Mouse (Mus musculus): ENCODE data around the gene Zfhx3.

The Zfhx3 gene

GRCm38 (mm10) chr8:108748095-108748494 lies 805.7 kb downstream of the Zfhx3 start:
- in situ Hi-C loops (cut with MboI), result no loop called here

- in situ Hi-C loops (cut with MboI), result no loop called here
Observed at GRCm38 (mm10) chr8:108748851-108749376, 806.5 kb downstream of the Zfhx3 start.

- in situ Hi-C loops (cut with MboI), result no loop called here
Observed at GRCm38 (mm10) chr8:108750806-108751205, 808.4 kb downstream of the Zfhx3 start.

GRCm38 (mm10) chr8:108754556-108754955 lies 812.1 kb downstream of the Zfhx3 start:
- in situ Hi-C loops (cut with MboI), result no loop called here

- in situ Hi-C loops (cut with MboI), result no loop called here
Observed at GRCm38 (mm10) chr8:108755400-108756325, 813.2 kb downstream of the Zfhx3 start.

GRCm38 (mm10) chr8:108759511-108760330 lies 817.3 kb downstream of the Zfhx3 start:
- in situ Hi-C loops (cut with MboI), result no loop called here

DNA sequence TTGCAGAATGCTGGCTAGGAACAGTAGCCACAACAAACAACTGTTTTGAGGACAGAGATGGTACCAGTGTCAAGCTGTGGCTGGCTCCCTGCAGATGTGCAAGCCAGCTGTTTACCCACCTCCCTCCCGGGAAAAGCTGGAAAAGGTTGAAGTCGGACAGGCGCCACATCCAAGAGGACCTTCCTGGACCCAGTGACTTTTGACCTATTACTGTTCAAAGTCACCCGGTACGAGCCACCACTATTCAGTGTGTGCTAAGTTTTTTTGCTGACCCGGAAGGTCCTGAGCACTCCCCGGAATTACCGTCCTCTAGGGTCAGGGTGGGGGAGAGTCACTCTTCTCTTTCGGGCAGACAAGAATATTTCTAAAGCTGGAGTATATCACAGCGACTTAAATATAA lies 818.3 kb downstream of the Zfhx3 start:
- in situ Hi-C loops (cut with MboI), result no loop called here

- in situ Hi-C loops (cut with MboI), result no loop called here
Observed at GRCm38 (mm10) chr8:108762567-108762966, 820.1 kb downstream of the Zfhx3 start.

- in situ Hi-C loops (cut with MboI), result no loop called here
Observed at GRCm38 (mm10) chr8:108764403-108765194, 822.2 kb downstream of the Zfhx3 start.

GRCm38 (mm10) chr8:108766102-108766501 lies 823.7 kb downstream of the Zfhx3 start:
- in situ Hi-C loops (cut with MboI), result no loop called here

GRCm38 (mm10) chr8:108768051-108768450 lies 825.6 kb downstream of the Zfhx3 start:
- in situ Hi-C loops (cut with MboI), result no loop called here

DNA sequence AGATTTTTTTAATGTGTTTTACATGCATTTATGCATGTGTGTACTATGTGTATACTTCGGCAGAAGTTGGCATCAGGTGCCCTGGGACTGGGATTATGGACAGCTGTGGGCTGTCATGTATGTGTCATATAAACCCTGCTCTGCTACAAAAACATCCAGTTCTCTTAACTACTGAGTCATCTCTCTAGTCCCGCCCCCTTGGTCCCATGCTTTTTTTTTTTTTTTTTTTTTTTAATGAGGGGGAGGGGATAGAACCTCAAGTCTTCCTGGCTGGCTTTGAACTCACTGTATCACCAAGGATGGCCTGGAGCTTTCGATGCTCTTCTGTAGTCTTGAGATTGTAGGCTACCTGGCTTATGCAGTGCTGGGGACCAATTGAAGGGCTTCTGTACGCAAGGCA lies 827.9 kb downstream of the Zfhx3 start:
- in situ Hi-C loops (cut with MboI), result no loop called here

DNA sequence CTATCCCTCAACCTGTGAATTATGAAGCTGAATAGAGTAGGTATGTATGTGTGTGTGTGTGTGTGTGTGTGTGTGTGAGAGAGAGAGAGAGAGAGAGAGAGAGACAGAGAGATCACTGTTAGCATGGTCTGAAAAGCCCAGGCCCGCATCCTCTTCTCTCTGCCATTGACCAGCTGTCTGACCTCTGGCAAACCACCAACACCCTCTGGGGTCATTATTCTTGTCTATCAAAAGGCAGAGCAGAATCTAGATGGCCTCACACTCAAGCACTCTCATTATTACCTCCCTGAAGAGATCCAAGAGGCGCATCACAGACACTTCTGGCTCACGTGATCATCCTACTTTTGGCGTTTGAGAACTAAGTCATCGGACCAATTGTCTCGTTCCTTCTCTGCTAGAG lies 831.0 kb downstream of the Zfhx3 start:
- in situ Hi-C loops (cut with MboI), result no loop called here

DNA sequence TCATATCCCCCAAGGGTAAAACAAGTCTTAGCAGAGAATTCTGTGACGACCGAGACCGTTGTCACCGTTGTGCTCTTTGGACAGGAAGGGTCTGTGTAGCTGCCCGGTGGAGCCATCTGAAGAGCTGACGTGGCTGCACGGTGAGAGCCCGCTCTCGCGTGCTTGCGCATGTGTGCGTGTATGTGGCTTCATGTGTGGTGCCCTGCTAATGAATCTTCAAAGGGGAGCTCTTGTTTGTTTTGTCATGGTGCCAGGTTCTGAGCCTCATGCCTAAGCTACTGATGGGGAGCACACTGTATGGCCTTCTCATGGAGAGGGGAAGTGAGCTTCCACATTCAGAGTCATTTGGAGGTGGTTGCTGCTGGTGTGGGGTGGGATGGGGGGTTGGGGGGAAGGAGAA lies 835.6 kb downstream of the Zfhx3 start:
- in situ Hi-C loops (cut with MboI), result no loop called here

GRCm38 (mm10) chr8:108778551-108778950 lies 836.1 kb downstream of the Zfhx3 start:
- in situ Hi-C loops (cut with MboI), result no loop called here

GRCm38 (mm10) chr8:108780766-108781165 lies 838.3 kb downstream of the Zfhx3 start:
- in situ Hi-C loops (cut with MboI), result no loop called here

DNA sequence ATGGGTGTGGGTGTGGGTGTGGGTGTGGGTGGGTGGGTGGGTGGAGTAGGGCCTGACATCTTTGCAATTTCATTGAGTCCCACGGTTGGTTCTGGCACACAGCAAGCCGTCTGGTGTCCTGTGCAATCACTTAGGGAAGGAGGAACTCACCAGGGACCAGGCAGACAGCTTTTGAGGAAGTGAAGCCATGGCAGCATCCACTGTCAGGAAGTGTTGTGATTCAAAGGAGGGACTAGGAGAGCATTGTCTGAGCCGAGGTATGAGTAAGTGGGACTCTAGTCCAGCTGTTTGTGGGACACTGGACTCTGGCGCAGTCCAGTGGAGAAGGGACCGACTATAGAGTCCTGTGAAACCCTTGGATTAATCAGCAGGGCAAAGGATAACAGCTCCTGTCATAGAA lies 838.7 kb downstream of the Zfhx3 start:
- in situ Hi-C loops (cut with MboI), result no loop called here

GRCm38 (mm10) chr8:108783155-108783554 lies 840.7 kb downstream of the Zfhx3 start:
- in situ Hi-C loops (cut with MboI), result no loop called here

DNA sequence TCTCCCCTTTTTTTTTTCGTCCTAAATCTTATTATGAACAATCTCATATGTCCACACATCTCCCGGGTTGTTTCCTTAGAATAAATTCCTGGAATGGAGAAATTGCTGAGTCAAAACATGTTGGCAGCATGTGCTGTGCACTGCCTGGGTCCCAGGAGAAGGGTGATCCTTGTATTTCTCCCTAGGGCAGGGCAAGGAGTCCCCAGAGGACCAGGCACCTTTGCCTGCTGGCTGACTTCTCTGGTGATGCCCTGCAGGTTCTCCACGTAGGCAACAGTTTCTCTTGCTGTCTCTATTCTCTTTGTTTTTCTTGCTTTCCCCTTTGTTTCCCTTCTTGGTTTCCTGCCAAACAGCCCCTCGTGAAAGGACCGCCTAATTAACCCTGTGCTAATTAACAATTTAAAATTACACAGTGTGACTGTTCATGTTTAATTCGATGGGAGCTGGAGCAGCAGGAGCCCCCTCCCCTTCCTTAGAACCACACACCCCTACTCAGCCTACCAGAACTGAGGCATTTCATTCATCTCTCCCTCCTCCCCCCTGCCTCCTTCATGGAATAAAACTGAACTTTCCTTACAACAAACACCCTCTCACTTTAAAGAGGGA lies 845.8 kb downstream of the Zfhx3 start:
- in situ Hi-C loops (cut with MboI), result no loop called here

DNA sequence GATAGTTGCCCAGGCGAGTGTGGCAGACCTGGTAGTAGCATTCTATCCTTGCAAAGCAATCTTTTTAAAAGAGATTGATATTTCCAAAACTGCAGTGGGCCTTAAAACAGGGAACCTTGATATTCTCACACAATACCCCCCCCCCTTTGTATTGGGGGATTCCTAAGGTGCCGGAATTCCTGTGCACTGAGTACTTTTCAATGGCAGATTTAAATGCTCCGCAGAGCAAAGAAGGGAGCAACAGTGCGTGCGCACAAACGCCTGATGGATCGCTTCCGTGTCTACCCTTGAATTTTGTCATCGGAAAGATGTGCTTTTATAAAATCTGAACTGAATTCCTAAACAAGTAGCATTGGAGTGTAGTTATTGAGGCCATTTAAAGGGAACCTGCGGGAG lies 846.3 kb downstream of the Zfhx3 start:
- in situ Hi-C loops (cut with MboI), result no loop called here

DNA sequence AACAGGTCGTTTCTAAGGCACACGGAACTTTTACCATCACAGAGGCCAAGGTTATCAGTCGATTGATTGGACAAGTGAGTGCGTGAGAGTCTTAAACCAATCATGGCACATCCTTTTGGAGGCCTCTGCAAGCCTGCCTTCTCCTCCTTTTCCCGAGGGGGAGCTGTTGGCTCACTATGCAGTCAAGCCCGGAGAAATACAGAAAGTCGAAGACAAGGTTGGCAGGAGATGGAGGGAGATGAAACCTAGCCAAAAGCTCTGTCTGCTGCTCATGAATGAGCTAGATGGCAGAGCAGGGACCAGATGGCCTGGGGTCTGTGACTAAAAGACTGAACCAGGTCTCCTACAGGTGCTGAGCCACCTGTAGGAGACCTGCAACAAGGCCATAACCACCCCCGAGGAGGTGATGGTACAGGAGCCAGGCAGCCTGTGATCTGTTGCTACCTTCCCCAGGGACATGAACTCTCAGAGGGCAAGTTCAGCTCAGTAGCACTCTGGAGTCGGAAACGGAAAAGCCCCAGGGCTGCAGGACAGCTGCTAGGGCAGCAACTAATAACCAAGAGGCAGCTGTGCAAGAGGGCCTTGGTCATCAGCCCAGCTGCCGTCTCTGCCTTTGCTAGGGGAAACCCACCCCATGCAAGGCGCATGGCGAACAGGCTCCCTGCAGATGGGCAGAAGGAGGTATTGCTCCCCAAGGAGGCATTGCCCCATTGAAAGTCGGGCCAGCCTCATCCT lies 848.3 kb downstream of the Zfhx3 start:
- in situ Hi-C loops (cut with MboI), result no loop called here
